Mouse (Mus musculus) erythroid progenitor cell, adult 5-6 weeks (primary cell): ENCODE data around the gene Smg1. TPM values are rescaled to one million over a fixed set of nuclear protein-coding genes. Genes with fewer than 3 reads are reported as not detected.
"Not testable (repeated sequence)": the region's sequence is repeated elsewhere in the genome, so short reads cannot be mapped to it uniquely, and the experiment has no call there.

Source experiments
- ATAC-seq: replicated peaks from 2 replicates; pipeline ENCODE4 v1.8.0; 2016; ENCODE audit warnings: moderate number of reproducible peaks, mild to moderate bottlenecking, moderate TSS enrichment, inconsistent platforms; ENCODE audit not compliant: poor library complexity, low FRiP score, severe bottlenecking
- total RNA-seq, 2 experiments: library from RNA; stranded (forward) in 1 of 2; stranded (reverse) in 1 of 2; fragments of 150-400 nt in 1 of 2; fragments of 186-747, 209-891 nt in 1 of 2; gene quantifications; 2 replicates each; pipeline versions ENCODE4 v1.2.3 to v1.2.4; 2015 to 2017; ENCODE audit warnings: low replicate concordance in 2 of 2

The Smg1 gene
- total RNA-seq, 2 experiments from 2014 or later, result 39.5 to 69.6 TPM

GRCm38 (mm10) chr7:118251392-118252170 is 8.1 kb upstream of the Smg1 start:
- ATAC-seq, result no peak

- ATAC-seq, result no peak
These were observed 7.2 kb upstream of the Smg1 start for GRCm38 (mm10) chr7:118250482-118251160.

- ATAC-seq, result no peak
These were observed 6.1 kb upstream of the Smg1 start for GRCm38 (mm10) chr7:118249563-118249962.

GRCm38 (mm10) chr7:118248069-118248468 is 4.6 kb upstream of the Smg1 start:
- no peak for ATAC-seq

GRCm38 (mm10) chr7:118245260-118245659 is 1.8 kb upstream of the Smg1 start:
- no peak for ATAC-seq

- ATAC-seq, result peak; percentile 45
These were observed 508 bp downstream of the Smg1 start for GRCm38 (mm10) chr7:118242911-118243412.

- ATAC-seq, result no peak
These were observed 1.2 kb downstream of the Smg1 start for GRCm38 (mm10) chr7:118242309-118242708.

- no peak for ATAC-seq
These were observed 3.1 kb downstream of the Smg1 start for GRCm38 (mm10) chr7:118240402-118240801.

GRCm38 (mm10) chr7:118239996-118240395 is 3.5 kb downstream of the Smg1 start:
- no peak for ATAC-seq

GRCm38 (mm10) chr7:118236949-118237348 is 6.5 kb downstream of the Smg1 start:
- no peak for ATAC-seq

GRCm38 (mm10) chr7:118234236-118234635 is 9.2 kb downstream of the Smg1 start:
- ATAC-seq, result no peak

GRCm38 (mm10) chr7:118232613-118233012 is 10.9 kb downstream of the Smg1 start:
- no peak for ATAC-seq

- no peak for ATAC-seq
These were observed 23.7 kb downstream of the Smg1 start for GRCm38 (mm10) chr7:118219777-118220176.

GRCm38 (mm10) chr7:118206396-118206795 is 37.1 kb downstream of the Smg1 start:
- ATAC-seq, result no peak

- ATAC-seq, result no peak
These were observed 47.7 kb downstream of the Smg1 start for GRCm38 (mm10) chr7:118195756-118196155.

GRCm38 (mm10) chr7:118185878-118186277 is 57.6 kb downstream of the Smg1 start:
- no peak for ATAC-seq

GRCm38 (mm10) chr7:118184604-118185003 is 58.9 kb downstream of the Smg1 start:
- ATAC-seq, result no peak

- ATAC-seq, result peak; percentile 42; the same call in 1 of the 2 replicates
These were observed 62.3 kb downstream of the Smg1 start for GRCm38 (mm10) chr7:118181123-118181522.

- no peak for ATAC-seq
These were observed 63.7 kb downstream of the Smg1 start for GRCm38 (mm10) chr7:118179782-118180181.

GRCm38 (mm10) chr7:118175821-118176355 is 67.6 kb downstream of the Smg1 start:
- ATAC-seq, result no peak

GRCm38 (mm10) chr7:118170125-118170524 is 73.3 kb downstream of the Smg1 start:
- not testable (repeated sequence) for ATAC-seq
